Mouse (Mus musculus) intestine, postnatal 0 days (tissue): ENCODE data around the gene Gm6899. TPM values are rescaled to one million over a fixed set of nuclear protein-coding genes. Genes with fewer than 3 reads are reported as not detected.

Experiments
- ATAC-seq: fragments of 200-750 bp; cut with Nextera tagmentation; 2 replicates; pipeline ENCODE4 v1.8.0; 2017; ENCODE audit warnings: mild to moderate bottlenecking, moderate TSS enrichment, moderate library complexity
- H3K27ac ChIP-seq: fragments of 300-500 bp; sonication (generic); 2 replicates; pipeline ENCODE4 v1.5.1; 2014; ENCODE audit warnings: mild to moderate bottlenecking, low read depth, low read length, moderate library complexity
- H3K27me3 ChIP-seq: fragments of 300-500 bp; sonication (generic); replicated peaks from 2 replicates; pipeline ENCODE4 v1.6.1; 2014; ENCODE audit warnings: low read length, mixed read lengths; ENCODE audit not compliant: control insufficient read depth, insufficient read depth
- H3K36me3 ChIP-seq: fragments of 300-500 bp; sonication (generic); 2 replicates; pipeline ENCODE4 v1.6.1; 2014; ENCODE audit warnings: mild to moderate bottlenecking, moderate library complexity; ENCODE audit not compliant: control insufficient read depth, insufficient read depth
- H3K4me1 ChIP-seq: fragments of 300-500 bp; sonication (generic); replicated peaks from 2 replicates; pipeline ENCODE4 v1.6.1; 2014; ENCODE audit warnings: antibody characterized with exemption, low read length, mixed read lengths; ENCODE audit not compliant: control insufficient read depth, insufficient read depth
- H3K4me2 ChIP-seq: fragments of 300-500 bp; sonication (generic); replicated peaks from 2 replicates; pipeline ENCODE4 v1.6.1; 2014; ENCODE audit warnings: low read depth, mild to moderate bottlenecking, moderate library complexity
- H3K4me3 ChIP-seq: fragments of 300-500 bp; sonication (generic); 2 replicates; pipeline ENCODE4 v1.5.1; 2014; ENCODE audit warnings: low read depth, low read length
- H3K9ac ChIP-seq: fragments of 300-500 bp; sonication (generic); 2 replicates; pipeline ENCODE4 v1.6.1; 2014; ENCODE audit warnings: mild to moderate bottlenecking, low read depth, low read length
- H3K9me3 ChIP-seq: fragments of 300-500 bp; sonication (generic); 2 replicates; pipeline ENCODE4 v1.6.1; 2016; ENCODE audit warnings: mixed run types; ENCODE audit not compliant: control insufficient read depth
- CTCF ChIP-seq: sonication (generic); IDR thresholded peaks from 2 replicates; pipeline ENCODE4 v1.5.1; 2016; ENCODE audit warnings: low read depth, mild to moderate bottlenecking, control low read depth, antibody characterized with exemption, moderate library complexity
- WGBS: fragments of 180-500 bp; shearing (Covaris S2); extraction: QIAGEN DNeasy Blood & Tissue Kit; methylation state at CpG from one replicate; pipeline ENCODE4 v1.1.7; 2014; 5-methylcytosine and 5-hydroxymethylcytosine counted together
- polyA plus RNA-seq: library from polyadenylated mRNA; unstranded; fragments of >200 nt; fragmentation: Nextera tagmentation; extraction: Ambion mirVana; gene quantifications from 2 replicates; pipeline ENCODE4 v1.2.1, GENCODE M21; 2015

The Gm6899 gene
- polyA plus RNA-seq, 1 experiment from 2014 or later = 0.27 TPM

- WGBS = 70% methylated on average over 1 of the region's 1 CpGs
- no peak for ATAC-seq
Observed at GRCm38 (mm10) chr11:26636239-26636638, 43.2 kb downstream of the Gm6899 start.

GRCm38 (mm10) chr11:26640314-26640785 is 47.3 kb downstream of the Gm6899 start:
- Histone ChIP-seq H3K27me3 (no peaks in the 10 kb centered on the region), H3K36me3 (no peaks in the 10 kb centered on the region), H3K9me3 (no peaks in the 10 kb centered on the region), H3K4me2 (0 out of 2 replicates have a peak overlapping the region, but pooled peaks have one; percentile 10), H3K4me1 (no peaks in the 10 kb centered on the region), H3K27ac (no peak overlapping the region), H3K9ac (no peak overlapping the region), H3K4me3 (no peak overlapping the region)
- TF ChIP-seq CTCF = no peak
- WGBS = 59% methylated on average over 8 of the region's 8 CpGs
- no peak for ATAC-seq

More at GRCm38 (mm10) chr11:26636239-26636638, 43.2 kb downstream of the Gm6899 start:
- H3K9ac ChIP-seq = no peak overlapping the region
- H3K36me3 ChIP-seq = no peaks in the 10 kb centered on the region
- TF ChIP-seq CTCF = no peak
- H3K4me3 ChIP-seq = no peak overlapping the region
- no peaks in the 10 kb centered on the region for H3K27me3 ChIP-seq
- H3K4me1 ChIP-seq = no peaks in the 10 kb centered on the region
- no peak overlapping the region for H3K27ac ChIP-seq
- no peak overlapping the region for H3K4me2 ChIP-seq
- H3K9me3 ChIP-seq = no peaks in the 10 kb centered on the region

- Histone ChIP-seq H3K9me3 (no peaks in the 10 kb centered on the region), H3K36me3 (no peaks in the 10 kb centered on the region), H3K4me3 (no peak overlapping the region), H3K9ac (no peak overlapping the region), H3K4me1 (no peaks in the 10 kb centered on the region), H3K27me3 (no peaks in the 10 kb centered on the region), H3K4me2 (no peak overlapping the region), H3K27ac (no peak overlapping the region)
- no peak for TF ChIP-seq CTCF
- ATAC-seq = no peak
- WGBS = 85% methylated on average over 1 of the region's 1 CpGs
Observed at GRCm38 (mm10) chr11:26642141-26642540, 49.1 kb downstream of the Gm6899 start.

Other genes starting within 250 kb of the Gm6899 start
- 10.3 and 10.4 TPM in 2 replicates for gene Fancl, start 207.1 kb upstream of the Gm6899 start, polyA plus RNA-seq
- 10.1 TPM in 2 replicates for gene Vrk2, start 758 bp downstream of the Gm6899 start, polyA plus RNA-seq